Mouse (Mus musculus) cerebellum, adult 2 months (tissue): ENCODE results near the gene Olfr93.

Source experiments
- CTCF ChIP-seq: fragments of 200-500 bp; IDR thresholded peaks from 2 replicates; pipeline ENCODE4 v1.5.1; 2011; ENCODE audit warnings: low read depth, mild to moderate bottlenecking, control low read depth, low read length, moderate library complexity, borderline replicate concordance; ENCODE audit not compliant: insufficient read depth
- POLR2A ChIP-seq: fragments of 200-500 bp; IDR thresholded peaks from 2 replicates; pipeline ENCODE4 v1.6.1; 2011; ENCODE audit warnings: low read length, control low read depth, borderline replicate concordance; ENCODE audit not compliant: insufficient read depth

DNA sequence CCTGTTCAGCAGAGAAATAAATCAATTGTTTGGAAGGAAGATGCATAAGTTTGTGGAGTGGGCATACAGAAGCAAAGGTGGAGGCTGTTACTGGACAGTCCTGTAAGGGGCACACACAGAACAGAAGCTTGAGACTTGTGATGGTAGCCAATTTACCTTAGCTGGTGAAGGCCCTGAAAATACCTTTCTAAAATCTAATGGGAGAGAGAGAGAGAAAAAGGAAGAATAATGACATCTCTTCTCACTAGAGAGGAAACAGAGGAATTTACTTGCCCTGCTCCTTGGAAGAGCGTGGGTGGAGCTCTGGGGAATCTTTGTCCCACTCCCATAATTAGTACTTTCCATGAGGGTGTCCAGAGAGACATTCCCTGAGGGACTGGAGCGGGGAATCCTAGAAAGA, 39.6 kb upstream of the Olfr93 start, which contains the start of gene Olfr94:
- TF ChIP-seq POLR2A (no peak), CTCF (no peak)
